Mouse (Mus musculus) urinary bladder, postnatal 0 days (tissue): ENCODE results near the gene Spryd7. TPM values are rescaled to one million over a fixed set of nuclear protein-coding genes. Genes with fewer than 3 reads are reported as not detected.

Experiments
- polyA plus RNA-seq: library from polyadenylated mRNA; unstranded; fragments of >200 nt; fragmentation: Nextera tagmentation; extraction: Ambion mirVana; gene quantifications from 2 replicates; pipeline ENCODE4 v1.2.1, GENCODE M21; 2015

The Spryd7 gene
- 21.1 and 23.0 TPM in 2 replicates for polyA plus RNA-seq

GRCm38 (mm10) chr14:61556289-61557147 lies at the start of gene Spryd7:
Gene Spryd7, minus strand, starts transcription at chr14:61556886.

DNA sequence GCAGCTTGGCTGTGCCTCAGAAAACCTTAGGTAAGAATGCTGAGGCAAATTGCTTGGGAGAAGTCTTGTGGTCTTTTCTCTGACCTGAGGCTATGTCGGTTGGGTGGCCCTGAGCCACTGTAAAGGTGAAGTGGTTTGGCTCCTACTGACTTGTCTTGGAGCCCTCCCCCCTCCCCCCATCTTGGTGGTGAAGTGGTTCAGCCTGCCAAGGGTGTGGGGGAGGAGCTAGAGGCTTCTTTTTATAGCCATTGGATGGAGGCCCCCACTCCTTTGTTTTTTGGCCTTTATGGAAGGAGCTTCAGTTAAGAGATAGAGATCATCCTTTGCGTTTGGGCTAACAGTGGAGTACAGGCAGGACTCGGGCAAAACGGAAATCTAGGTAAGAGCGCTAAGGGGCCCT lies 41.3 kb upstream of the Spryd7 start, which contains the start of gene Trim13:
Gene Trim13 (plus strand): TSS at position 280 of the 400 bp plus-strand sequence.

Other genes starting within 250 kb of the Spryd7 start
- gene Arl11, start 247.1 kb downstream of the Spryd7 start, polyA plus RNA-seq, result 1.7 and 2.5 TPM in 2 replicates
- 10.8 and 11.3 TPM in 2 replicates for gene Ebpl, start 196.4 kb downstream of the Spryd7 start, polyA plus RNA-seq
- gene Kpna3, start 117.0 kb downstream of the Spryd7 start, polyA plus RNA-seq, result 24.5 and 31.6 TPM in 2 replicates
- gene Trim13, start 41.4 kb upstream of the Spryd7 start, polyA plus RNA-seq, result 14.8 and 15.2 TPM in 2 replicates
- 0.12 and 0.31 TPM in 2 replicates for gene Kcnrg, start 50.6 kb upstream of the Spryd7 start, polyA plus RNA-seq